Mouse (Mus musculus): ENCODE data around the gene Hadhb. TPM values are rescaled to one million over a fixed set of nuclear protein-coding genes. Genes with fewer than 3 reads are reported as not detected.
"Not testable (repeated sequence)": the region's sequence is repeated elsewhere in the genome, so short reads cannot be mapped to it uniquely, and the experiment has no call there.

Gene Hadhb
- total RNA-seq, 2 experiments from 2014 or later, result 42.2 to 44.9 TPM

GRCm38 (mm10) chr5:30172931-30173692 lies 18.1 kb downstream of the Hadhb start:
- no peak for DNase-seq
- intact Hi-C loops (cut with DNase I), result no loop called here

GRCm38 (mm10) chr5:30175811-30176210 lies 20.8 kb downstream of the Hadhb start:
- no peak for DNase-seq

GRCm38 (mm10) chr5:30187687-30188485 lies 32.8 kb downstream of the Hadhb start:
- DNase-seq, result no peak
- intact Hi-C loops (cut with DNase I), result no loop called here

More at GRCm38 (mm10) chr5:30175811-30176210, 20.8 kb downstream of the Hadhb start:
- intact Hi-C loops (cut with DNase I), result loop anchor here (5.0 kb wide), 1 partner anchor 34 kb away; no protein-coding TSS in a partner anchor

GRCm38 (mm10) chr5:30192452-30192851 lies 37.4 kb downstream of the Hadhb start:
- intact Hi-C loops (cut with DNase I), result no loop called here
- DNase-seq, result no peak

GRCm38 (mm10) chr5:30195340-30195739 lies 40.3 kb downstream of the Hadhb start:
- no peak for DNase-seq
- intact Hi-C loops (cut with DNase I), result no loop called here

GRCm38 (mm10) chr5:30198257-30198656 lies 43.2 kb downstream of the Hadhb start:
- no peak for DNase-seq
- intact Hi-C loops (cut with DNase I), result no loop called here

GRCm38 (mm10) chr5:30201521-30201920 lies 46.5 kb downstream of the Hadhb start:
- intact Hi-C loops (cut with DNase I), result no loop called here

GRCm38 (mm10) chr5:30202221-30202620 lies 47.2 kb downstream of the Hadhb start:
- intact Hi-C loops (cut with DNase I), result no loop called here
- no peak for DNase-seq

More at GRCm38 (mm10) chr5:30201521-30201920, 46.5 kb downstream of the Hadhb start:
- DNase-seq, result peak; percentile 38

GRCm38 (mm10) chr5:30203216-30203885 lies 48.3 kb downstream of the Hadhb start:
- intact Hi-C loops (cut with DNase I), result no loop called here
- no peak for DNase-seq

- DNase-seq, result no peak
- intact Hi-C loops (cut with DNase I), result no loop called here
Measured at GRCm38 (mm10) chr5:30204441-30204840, 49.4 kb downstream of the Hadhb start.

- intact Hi-C loops (cut with DNase I), result no loop called here
- no peak for DNase-seq
Measured at GRCm38 (mm10) chr5:30205034-30205433, 50.0 kb downstream of the Hadhb start.

GRCm38 (mm10) chr5:30205493-30205892 lies 50.4 kb downstream of the Hadhb start, which contains the start of gene Adgrf3:
Adgrf3 (minus strand) TSS chr5:30205722.
- intact Hi-C loops (cut with DNase I), result no loop called here
- no peak for DNase-seq

GRCm38 (mm10) chr5:30207276-30207675 lies 52.2 kb downstream of the Hadhb start:
- intact Hi-C loops (cut with DNase I), result no loop called here
- DNase-seq, result no peak

- intact Hi-C loops (cut with DNase I); DNase-seq: not testable (repeated sequence)
Measured at GRCm38 (mm10) chr5:30210758-30211157, 55.7 kb downstream of the Hadhb start.

- peak; percentile 66 for DNase-seq
- intact Hi-C loops (cut with DNase I), result no loop called here
Measured at GRCm38 (mm10) chr5:30214889-30215288, 59.8 kb downstream of the Hadhb start.

GRCm38 (mm10) chr5:30215970-30216369 lies 60.9 kb downstream of the Hadhb start:
- DNase-seq, result no peak
- intact Hi-C loops (cut with DNase I), result no loop called here

GRCm38 (mm10) chr5:30219715-30220114 lies 64.7 kb downstream of the Hadhb start:
- intact Hi-C loops (cut with DNase I), result no loop called here
- DNase-seq, result no peak

- intact Hi-C loops (cut with DNase I), result no loop called here
- no peak for DNase-seq
Measured at GRCm38 (mm10) chr5:30220666-30221065, 65.6 kb downstream of the Hadhb start.

- intact Hi-C loops (cut with DNase I), result no loop called here
- no peak for DNase-seq
Measured at GRCm38 (mm10) chr5:30222681-30223080, 67.6 kb downstream of the Hadhb start.

GRCm38 (mm10) chr5:30230901-30231300 lies 75.9 kb downstream of the Hadhb start:
- intact Hi-C loops (cut with DNase I), result no loop called here
- DNase-seq, result peak; percentile 26

- no peak for DNase-seq
- intact Hi-C loops (cut with DNase I), result no loop called here
Measured at GRCm38 (mm10) chr5:30231891-30232270, 76.8 kb downstream of the Hadhb start.
